Mouse (Mus musculus): ENCODE measurements around the gene Acvrl1. TPM values are rescaled to one million over a fixed set of nuclear protein-coding genes. Genes with fewer than 3 reads are reported as not detected.
"Not testable (repeated sequence)": the region's sequence is repeated elsewhere in the genome, so short reads cannot be mapped to it uniquely, and the experiment has no call there.

The Acvrl1 gene
- polyA plus RNA-seq, 3 experiments from 2014 or later: 0.86 to 1.9 TPM; not detected in 1

- no peak for ATAC-seq
Measured at GRCm38 (mm10) chr15:101107906-101108671, 20.2 kb upstream of the Acvrl1 start.

- no peak for ATAC-seq
Measured at GRCm38 (mm10) chr15:101113176-101113575, 15.1 kb upstream of the Acvrl1 start.

DNA sequence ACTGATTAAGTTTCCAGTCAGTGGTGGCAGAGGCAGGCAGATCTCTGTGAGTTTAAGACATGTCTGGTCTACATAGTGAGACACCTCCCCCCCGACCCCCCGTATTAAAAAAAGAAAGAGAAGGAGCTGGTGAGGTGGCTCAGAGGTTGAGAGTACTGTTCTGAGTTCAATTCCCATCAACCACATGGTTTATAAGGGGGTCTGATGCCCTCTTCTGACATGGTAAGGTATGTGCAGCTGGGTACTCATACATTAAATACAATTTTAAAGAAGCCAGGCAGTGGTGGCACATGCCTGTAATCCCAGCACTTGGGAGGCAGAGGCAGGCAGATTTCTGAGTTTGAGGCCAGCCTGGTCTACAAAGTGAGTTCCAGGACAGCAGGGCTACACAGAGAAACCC lies 14.5 kb upstream of the Acvrl1 start:
- not testable (repeated sequence) for ATAC-seq

DNA sequence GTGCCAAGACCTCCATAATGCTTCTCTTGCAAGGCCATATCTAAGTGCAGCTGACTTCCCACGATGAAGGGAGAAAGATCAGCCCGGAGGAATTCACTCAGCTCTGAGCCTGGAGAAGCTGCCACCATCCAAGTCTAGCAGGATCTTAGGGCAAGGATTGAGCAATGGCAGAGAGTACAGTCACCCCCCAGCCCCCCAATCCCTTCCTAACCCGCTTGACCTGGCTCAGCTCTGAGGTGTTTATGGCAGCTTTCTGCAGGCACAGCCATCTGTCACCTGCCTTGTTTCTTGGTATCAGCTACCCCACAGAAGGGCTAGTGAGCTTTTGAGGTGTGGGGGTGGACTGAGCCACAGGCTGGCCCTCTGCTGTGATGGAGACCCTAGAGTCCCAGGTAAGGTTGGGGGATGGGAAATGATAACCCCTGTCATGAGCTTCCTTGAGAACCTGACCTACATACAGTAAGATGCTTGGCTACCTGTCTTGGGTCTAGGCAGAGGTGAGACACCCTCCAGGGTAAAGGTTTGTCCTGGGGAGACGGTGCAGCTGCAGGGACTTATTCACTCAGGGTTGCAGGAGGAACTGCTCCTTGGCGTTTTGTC lies 12.7 kb upstream of the Acvrl1 start, which contains the start of gene Ankrd33:
Ankrd33 (plus strand) TSS at position 245 of the 600 bp plus-strand sequence.
- ATAC-seq: no peak

- no peak for ATAC-seq
Measured at GRCm38 (mm10) chr15:101118399-101119125, 9.8 kb upstream of the Acvrl1 start.

DNA sequence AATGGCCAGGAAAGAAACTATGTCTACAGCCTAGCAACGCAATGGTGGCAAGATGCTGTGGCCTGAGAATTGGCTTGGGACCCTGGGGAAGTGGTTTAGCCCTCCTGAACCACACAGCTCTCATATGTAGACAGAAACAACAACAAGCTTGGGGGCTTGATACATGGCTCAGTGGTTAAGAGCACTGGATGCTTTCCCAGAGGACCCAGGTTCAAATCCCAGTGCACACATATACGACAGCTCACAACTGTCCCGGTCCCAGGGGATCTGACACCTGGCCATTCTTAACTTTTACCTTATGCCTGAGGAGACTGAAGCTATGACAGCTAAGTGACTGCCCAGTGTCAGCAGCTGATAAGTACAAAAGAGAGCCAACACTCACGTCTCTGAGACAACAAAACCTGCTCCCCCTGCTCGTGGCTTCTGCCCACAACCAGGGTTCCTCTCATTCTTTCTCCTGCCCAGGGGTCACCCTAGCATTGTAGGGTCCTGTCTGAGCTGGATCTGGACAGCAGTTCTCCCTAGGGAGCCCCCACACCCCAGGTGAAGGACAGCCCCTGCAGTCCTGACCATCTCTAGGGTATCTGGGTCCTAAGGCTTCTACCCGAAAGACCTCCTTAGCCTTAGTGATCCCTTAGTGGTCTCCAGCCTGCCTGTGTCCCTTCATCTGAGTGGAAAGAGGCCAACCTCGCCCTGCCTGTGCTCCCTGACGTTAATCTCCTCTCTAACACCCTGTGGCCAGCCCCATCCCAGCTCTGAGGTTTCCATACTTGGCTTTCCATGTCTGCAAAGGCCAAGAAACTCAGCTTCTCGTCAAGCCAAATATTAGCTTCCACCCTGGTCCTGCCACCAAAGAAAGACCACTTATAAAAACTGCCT lies 6.7 kb upstream of the Acvrl1 start:
- ATAC-seq: no peak

- no peak for ATAC-seq
Measured at GRCm38 (mm10) chr15:101122290-101122589, 6.1 kb upstream of the Acvrl1 start.

GRCm38 (mm10) chr15:101123202-101123601 lies 5.1 kb upstream of the Acvrl1 start:
- no peak for ATAC-seq

DNA sequence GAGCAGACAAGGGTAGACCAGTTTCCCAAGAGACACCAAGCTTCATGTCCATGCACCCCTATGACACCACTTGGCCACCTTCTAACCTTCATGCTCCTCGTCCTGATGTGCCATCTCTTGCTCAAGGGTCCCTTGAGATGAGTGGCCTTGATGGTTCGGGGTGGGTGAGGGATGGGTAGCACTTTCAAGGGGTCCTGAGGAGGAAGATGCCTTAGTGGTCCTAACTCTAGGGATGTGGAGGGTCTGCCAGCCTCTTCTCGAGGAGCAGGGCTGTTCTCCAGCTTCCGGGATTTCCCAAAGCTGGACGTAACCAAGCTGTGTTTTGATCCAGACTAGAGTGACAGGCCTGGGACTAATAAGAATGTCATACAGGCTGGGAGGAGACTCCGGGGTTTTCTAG lies 2.8 kb upstream of the Acvrl1 start:
- no peak for ATAC-seq

- ATAC-seq: no peak
Measured at GRCm38 (mm10) chr15:101126876-101127544, 1.3 kb upstream of the Acvrl1 start.

DNA sequence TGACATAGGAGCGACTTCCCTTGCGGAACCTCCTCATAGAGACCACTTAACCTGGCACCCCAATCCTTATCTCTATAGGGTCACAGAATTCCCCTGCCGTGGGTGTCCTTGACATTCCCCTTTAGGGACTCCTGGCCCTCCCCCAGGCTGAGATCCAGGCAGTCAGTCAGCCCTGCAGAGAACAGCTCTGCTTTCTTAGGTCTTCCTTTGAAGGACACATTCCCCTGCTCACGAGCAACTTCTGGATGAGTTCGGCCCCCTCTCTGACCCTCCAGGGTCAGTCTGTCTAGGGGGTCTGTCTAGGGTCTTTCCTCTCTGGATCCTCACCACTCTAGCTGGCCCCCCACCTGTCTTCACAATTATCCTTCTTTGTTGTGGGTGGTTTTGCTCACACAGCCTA lies 1.1 kb downstream of the Acvrl1 start:
- no peak for ATAC-seq

DNA sequence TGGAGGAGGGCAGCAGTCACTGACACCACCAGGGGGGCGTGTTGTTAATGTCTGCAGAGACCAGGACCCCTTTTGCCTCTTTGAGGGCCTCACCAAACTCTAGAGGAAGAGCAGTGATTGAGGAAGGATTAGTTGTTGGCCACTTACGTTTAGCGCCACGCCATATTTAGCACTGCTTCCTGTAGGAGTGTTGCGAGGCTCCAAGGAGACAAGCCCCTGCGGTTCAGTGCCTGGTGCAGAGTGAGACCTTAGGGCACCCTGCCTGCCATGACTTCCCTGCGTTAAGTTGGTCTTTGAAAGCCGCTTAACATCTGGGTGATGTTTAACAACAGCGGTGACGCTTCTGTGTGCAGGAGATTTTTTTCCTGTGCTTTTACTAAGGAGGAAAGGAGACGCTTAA lies 3.2 kb downstream of the Acvrl1 start:
- ATAC-seq: no peak

DNA sequence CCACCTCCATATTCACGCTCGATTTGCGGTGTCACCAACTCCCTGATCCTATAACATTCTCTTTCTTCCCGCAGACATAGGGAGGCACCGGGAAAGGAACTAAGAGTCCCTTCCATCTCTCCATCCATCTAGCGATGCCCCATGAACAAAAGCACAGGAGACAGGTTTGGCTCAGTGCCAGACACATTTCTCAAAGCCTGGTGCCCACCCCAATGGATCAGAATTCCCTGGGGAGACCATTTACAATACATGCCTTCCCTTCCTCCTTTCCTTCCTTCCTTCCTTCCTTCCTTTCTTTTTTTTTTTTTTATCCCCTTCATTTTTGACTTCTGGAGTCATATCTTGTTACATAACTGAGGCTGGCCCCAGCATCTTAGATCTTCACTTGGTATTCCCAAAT lies 3.7 kb downstream of the Acvrl1 start:
- no peak for ATAC-seq

DNA sequence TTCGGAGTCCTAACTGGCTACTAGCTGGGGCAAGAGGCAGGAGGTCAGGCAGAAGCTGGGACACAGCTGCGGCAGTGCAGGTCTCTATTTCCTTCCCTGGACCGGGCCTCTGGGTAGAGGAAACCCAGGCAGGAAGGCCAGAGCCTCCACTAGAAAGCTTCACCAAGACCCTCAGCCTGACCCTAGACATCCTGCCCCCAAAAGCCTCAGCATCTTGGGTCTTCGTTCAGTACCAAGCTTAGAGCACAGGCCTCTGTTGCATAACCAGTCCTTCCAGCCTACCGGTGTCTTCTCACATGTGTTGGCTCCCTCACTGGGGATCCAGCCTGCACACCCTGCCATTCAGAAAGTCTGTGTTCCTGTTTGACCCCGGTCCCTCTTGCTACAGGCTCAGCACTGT lies 4.4 kb downstream of the Acvrl1 start:
- no peak for ATAC-seq

- peak; percentile 35 for ATAC-seq
Measured at GRCm38 (mm10) chr15:101133993-101134704, 5.8 kb downstream of the Acvrl1 start.

- ATAC-seq: no peak
Measured at GRCm38 (mm10) chr15:101135405-101135804, 7.1 kb downstream of the Acvrl1 start.

- ATAC-seq: no peak
Measured at GRCm38 (mm10) chr15:101137455-101137854, 9.1 kb downstream of the Acvrl1 start.

- no peak for ATAC-seq
Measured at GRCm38 (mm10) chr15:101138675-101139074, 10.4 kb downstream of the Acvrl1 start.

GRCm38 (mm10) chr15:101139885-101140284 lies 11.6 kb downstream of the Acvrl1 start:
- no peak for ATAC-seq

- no peak for ATAC-seq
Measured at GRCm38 (mm10) chr15:101140587-101140986, 12.3 kb downstream of the Acvrl1 start.

- ATAC-seq: peak; percentile 12
Measured at GRCm38 (mm10) chr15:101141061-101141541, 12.8 kb downstream of the Acvrl1 start.
